Mouse (Mus musculus): ENCODE measurements around the gene Hdac4.

Gene Hdac4

DNA sequence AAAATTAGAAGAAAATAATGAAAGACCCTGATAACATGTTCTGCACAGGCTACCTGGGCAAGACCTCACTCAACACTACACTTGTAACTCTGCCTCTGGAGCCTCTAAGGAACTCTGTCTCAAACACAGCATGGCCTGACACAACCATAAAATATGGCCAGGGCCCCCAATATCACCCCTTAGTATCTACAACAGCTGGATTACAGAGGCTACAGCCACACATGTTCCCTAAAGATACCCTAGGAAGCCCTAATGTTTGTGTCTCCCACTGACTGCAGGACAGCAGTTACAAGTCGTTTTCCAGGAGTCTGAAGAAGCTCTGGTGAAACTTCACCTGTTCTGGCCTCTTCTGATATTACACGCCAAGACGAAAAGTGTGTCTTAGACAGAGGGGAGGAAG is 65.7 kb downstream of the Hdac4 start:
- DNase-seq, result no peak

DNA sequence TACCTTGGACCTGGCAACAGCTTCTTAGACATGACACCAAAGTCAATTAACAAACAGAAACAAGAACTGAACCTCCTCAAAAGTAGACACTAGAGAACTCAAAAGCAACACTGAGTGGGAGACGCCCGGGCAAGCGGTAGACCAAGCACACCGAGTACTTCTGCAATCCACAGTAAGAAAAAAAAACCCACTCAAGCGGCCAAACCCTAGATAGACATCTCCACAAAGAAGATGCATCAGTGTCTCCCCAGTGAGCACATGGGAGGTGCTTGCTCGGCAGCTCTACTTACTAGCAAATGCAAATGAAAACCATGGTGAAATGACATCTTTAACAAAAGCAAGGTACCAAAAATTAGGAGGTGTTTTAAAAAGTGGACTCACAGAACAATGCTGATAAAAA is 67.7 kb downstream of the Hdac4 start:
- DNase-seq, result no peak

DNA sequence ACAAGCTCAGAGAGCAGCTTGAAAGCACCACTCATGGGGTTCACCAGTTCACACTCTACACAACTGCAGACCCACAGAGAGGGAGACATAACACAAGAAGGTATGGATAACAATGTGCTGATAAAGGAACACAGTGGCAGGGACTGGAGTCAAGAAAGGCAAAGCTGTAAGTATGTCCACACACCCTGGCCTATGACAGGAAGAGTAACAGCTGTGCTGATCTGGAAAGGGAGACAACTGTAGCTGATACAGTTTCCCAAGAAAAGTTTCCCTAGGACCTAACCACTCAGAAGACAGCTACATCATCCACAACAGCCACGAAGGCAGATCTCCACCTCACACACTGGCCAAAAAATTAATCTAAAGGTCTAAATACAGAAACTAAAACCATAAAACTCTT is 68.1 kb downstream of the Hdac4 start:
- no peak for DNase-seq

- no peak for DNase-seq
Observed at GRCm38 (mm10) chr1:92124497-92125201, 70.8 kb downstream of the Hdac4 start.

GRCm38 (mm10) chr1:92119303-92119702 is 76.2 kb downstream of the Hdac4 start:
- no peak for DNase-seq

DNA sequence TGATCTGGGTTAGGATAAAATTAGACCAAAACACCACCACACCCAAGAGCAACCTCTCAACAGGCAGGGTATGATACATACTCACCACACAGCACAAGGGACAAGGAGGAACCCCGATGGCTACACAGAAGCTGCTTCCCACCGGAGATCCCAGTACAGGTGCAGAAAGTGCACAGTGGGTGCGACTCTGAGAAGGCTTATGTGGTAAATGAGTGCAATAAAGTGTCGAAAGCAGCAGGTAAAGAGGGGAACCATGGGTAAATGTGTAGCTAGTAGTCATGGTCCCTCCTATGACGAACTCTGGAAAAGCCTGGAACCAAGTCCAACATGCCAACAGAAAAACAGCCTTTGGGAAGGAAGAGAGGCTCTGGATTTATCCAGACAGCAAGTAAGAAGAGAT is 77.9 kb downstream of the Hdac4 start:
- DNase-seq, result no peak

DNA sequence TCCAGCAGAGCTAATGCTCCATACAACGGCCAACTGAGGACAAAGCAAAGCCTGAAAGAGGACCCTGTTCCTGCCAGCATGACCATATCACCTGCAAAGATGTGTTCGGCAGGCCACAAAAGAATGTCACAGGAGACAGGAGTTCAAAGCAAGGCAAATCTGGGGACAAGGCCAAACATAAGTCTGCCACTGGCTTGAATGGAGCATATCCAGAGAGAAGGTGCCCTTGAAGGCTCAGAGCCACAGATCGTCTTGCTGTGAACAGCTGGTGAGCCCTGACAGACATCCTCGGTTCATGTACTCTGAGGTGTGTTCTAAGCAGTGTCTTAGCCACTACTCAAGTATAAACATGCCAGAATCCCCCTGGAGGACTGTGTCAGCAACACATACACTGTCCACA is 79.3 kb downstream of the Hdac4 start:
- DNase-seq, result no peak

GRCm38 (mm10) chr1:92114091-92114490 is 81.4 kb downstream of the Hdac4 start:
- DNase-seq, result no peak

DNA sequence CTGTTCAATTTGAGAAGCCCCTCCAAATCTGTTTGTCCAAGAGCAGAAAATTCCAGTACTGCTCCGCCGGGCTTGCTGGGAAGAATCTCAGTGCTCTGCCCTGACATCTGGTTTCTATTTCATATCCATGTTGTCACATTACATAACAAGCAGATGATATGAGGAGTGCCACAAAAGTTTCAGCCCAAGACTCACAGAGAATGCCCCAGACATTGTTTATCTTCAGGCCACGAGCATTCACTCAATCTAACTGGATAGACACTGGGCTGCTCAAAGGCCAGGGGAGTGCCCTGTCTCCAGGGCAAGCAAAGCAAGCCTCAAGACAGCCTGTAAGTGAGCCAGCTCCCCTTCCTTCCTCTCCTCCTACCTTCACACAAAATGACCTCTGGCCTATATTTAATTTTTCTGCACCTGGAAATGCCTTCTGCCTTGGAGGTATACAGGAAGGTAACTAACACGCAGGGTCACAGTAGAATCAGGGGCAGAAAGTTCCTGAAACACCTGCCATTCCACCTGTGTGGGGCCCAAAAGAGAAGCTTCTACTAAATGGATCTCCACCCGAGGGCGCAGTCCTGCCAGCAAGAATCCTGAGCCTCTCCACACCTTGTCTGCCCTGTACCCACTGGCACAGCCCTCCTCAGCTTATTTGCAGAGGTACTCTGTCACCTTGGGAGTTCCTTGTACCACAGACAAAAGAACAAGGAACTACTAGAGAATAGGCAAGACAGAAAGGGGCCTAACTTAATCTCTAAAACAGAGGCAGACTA is 82.1 kb downstream of the Hdac4 start:
- DNase-seq, result no peak

GRCm38 (mm10) chr1:92112591-92112990 is 82.9 kb downstream of the Hdac4 start:
- DNase-seq, result no peak

DNA sequence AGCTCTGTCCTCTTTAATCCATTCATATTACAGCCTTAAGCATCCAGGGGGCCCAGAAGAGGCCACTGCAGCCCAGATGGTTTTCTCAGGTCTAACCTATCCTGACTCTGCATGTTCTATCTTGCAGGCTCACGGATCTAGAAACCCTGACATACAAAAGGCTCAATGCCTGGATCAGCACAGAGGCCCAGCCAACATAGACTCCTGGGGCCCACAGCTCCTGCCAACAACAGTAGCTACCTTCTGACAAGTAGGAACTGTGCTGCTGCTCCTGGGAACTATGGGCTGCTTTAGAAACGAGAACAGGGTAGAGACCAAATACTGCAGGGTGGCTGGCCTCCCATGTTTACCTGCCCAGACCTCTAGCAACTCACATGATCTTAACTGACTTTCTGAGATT is 83.9 kb downstream of the Hdac4 start:
- no peak for DNase-seq

GRCm38 (mm10) chr1:92111026-92111425 is 84.5 kb downstream of the Hdac4 start:
- no peak for DNase-seq

DNA sequence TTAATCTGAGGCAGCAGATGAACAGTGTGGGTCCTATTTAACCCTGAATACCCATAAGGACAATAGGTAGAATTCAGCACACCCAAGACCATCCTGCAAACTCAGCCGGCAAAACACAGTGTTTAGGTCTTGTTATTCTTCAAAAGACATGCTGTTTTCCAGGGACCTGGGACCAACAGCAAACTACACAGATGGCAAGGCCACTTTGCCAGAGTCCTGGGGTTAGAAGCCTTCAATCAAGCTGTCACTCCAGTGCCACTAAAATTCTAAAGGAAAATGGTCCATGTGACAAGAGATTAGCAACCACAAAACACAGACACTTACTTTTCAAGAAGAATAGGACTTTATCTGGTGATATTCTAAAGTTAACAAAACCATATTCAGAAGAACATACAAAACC is 86.3 kb downstream of the Hdac4 start:
- DNase-seq, result no peak

- no peak for DNase-seq
Observed at GRCm38 (mm10) chr1:92108556-92108955, 86.9 kb downstream of the Hdac4 start.

GRCm38 (mm10) chr1:92107996-92108395 is 87.5 kb downstream of the Hdac4 start:
- DNase-seq, result no peak

DNA sequence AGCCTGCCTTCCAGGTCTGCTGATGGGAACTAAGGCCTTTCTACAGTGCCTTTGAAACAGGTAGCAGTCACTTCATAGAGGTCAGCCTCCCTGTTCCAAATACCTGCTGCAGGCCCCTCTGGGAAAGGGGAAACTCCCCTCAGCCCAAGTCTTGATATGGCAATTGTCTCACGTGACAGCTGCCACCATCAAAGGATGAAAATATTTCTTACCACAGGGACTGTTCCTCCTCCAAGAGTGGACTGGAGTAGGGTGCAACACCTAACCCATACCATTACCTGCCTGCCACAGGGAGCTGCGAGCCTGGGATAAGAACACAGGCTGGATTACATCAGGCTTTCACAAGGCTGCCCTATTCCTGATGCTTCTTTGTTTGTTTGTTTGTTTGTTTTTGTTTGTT is 88.0 kb downstream of the Hdac4 start:
- DNase-seq, result no peak

DNA sequence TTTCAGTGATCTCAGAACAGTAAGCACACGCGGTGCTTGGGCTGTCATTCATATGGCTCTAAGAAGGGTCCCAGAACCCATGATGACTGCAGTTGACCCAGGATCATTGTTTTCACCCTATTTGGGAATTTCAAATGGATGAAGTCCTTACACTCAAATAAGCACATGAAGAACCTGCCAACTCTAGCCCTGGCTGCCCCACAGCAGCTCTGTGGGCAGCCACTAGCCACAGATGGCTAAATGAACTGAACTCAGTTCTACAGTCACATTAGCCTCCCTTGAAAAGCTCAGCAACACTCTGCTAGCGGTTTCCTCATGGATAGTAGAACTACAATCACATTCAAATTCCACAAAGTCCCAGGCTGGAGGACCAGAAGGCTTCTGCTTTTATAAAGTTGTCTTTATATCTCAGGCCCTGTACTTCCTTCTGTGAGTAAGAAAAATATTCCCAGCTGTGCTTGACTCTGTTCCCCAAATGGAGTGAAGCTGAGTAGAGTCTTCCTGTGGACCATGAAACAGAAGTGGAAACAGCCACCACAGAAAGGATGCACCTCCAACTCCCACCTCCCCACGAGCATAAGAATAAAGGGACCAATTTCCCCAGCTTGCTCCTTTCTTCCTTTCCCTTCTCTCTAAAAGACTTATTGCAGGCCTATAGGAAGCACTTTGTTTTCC is 88.9 kb downstream of the Hdac4 start:
- DNase-seq, result no peak

GRCm38 (mm10) chr1:92104718-92105117 is 90.8 kb downstream of the Hdac4 start:
- no peak for DNase-seq

DNA sequence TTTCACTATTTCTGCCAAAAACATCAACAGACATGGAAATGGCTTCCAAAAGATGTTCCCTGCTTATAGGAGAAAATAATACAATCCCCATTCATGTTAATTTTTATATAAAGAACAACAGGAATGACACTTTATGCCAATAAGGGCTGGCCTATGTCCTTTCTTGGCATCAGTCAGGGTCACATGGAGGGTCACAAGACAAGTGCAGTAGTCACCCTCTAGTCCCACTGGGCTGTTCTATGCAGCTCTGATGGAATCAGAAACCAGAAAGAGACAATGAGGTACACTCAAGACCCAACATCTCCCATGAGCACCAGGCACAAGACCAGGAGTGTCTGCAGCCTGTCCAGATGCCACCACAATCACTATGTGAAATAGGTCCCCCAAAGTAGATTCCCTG is 91.5 kb downstream of the Hdac4 start:
- no peak for DNase-seq

GRCm38 (mm10) chr1:92103377-92103776 is 92.1 kb downstream of the Hdac4 start:
- no peak for DNase-seq

DNA sequence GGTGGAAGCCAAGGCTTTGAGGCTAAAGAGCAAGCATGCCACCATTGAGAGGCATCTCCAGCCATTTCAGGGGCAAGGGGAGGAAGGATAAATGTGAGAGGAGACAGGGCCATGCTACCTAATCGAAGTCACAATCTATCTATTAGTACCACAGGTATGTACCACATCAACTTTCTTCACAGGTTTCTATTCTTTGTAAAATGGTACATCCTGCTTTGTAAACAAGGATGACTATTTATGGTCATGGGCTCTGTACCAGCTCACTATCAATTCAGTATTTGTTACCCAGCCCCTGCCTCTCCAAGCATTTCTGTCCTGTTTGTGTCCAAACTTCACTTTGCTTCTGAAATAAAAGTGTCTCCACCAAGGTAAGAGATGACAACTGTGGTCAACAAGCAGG is 92.7 kb downstream of the Hdac4 start:
- no peak for DNase-seq

DNA sequence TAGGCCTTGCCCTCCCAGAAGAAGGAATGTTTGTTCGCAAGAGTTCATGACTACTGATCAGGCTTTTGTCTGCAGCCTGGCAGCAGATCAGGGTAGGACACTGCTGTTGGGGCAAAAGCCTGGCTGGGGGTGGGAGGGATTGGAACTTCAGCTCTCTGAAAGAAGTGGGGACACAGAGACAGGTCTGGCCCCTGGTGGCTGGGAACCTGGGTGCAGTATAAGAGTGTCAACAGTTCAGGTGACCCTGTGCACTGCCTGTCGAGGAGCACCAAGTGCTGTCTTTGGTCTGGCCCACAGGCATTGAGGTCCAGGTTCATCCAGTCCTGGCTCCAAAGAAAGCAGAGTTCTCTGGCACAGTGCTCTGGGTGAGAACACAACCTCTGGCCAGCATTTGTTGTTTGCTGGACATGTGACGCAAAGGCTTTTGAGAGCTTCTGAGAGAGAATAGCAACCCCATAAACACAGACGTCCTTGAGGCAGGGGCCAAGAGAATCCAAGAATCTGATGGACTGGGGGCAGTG is 95.1 kb downstream of the Hdac4 start:
- peak; percentile 10 for DNase-seq

DNA sequence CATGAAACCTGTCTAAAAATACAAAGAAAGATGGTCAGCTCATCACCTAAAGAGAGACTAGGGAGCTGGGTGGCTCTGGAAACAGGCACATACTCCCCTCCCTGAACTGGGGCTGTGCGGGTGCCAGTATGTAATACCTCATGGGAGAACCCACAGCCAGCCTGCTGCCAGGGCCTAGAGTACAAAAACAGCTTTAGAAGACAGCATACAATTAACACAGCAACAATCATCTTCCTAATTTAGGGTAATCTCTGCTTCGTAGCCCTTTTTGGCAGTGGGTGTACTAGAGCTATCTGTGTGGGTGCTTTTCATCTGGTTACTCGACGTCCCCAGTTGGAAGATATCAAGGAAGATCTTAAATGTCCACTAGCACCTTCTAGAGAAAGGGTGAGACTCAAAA is 95.5 kb downstream of the Hdac4 start:
- peak; percentile 13 for DNase-seq

- DNase-seq, result no peak
Observed at GRCm38 (mm10) chr1:92099502-92099901, 96.0 kb downstream of the Hdac4 start.
